Mouse (Mus musculus) stomach, embryonic 14.5 days (tissue): Measurements from ENCODE around the gene Pkib. TPM values are rescaled to one million over a fixed set of nuclear protein-coding genes. Genes with fewer than 3 reads are reported as not detected.

ENCODE experiments used
- ATAC-seq: fragments of 200-750 bp; cut with Nextera tagmentation; 2 replicates; pipeline ENCODE4 v1.8.0; 2017; ENCODE audit warnings: low read depth, moderate TSS enrichment; ENCODE audit not compliant: insufficient number of reproducible peaks, insufficient read depth, low FRiP score
- H3K27ac ChIP-seq: fragments of 300-500 bp; sonication (generic); 2 replicates; pipeline ENCODE4 v1.5.1; 2014; ENCODE audit warnings: mild to moderate bottlenecking, low read length, moderate library complexity, mixed read lengths
- H3K27me3 ChIP-seq: fragments of 300-500 bp; sonication (generic); 2 replicates; pipeline ENCODE4 v1.6.1; 2014; ENCODE audit warnings: low read length, control low read depth, mixed read lengths; ENCODE audit not compliant: control insufficient read depth, insufficient read depth
- H3K36me3 ChIP-seq: fragments of 300-500 bp; sonication (generic); 2 replicates; pipeline ENCODE4 v1.6.1; 2014; ENCODE audit warnings: mild to moderate bottlenecking, control low read depth, low read length, moderate library complexity, mixed read lengths; ENCODE audit not compliant: control insufficient read depth, insufficient read depth
- H3K4me1 ChIP-seq: fragments of 300-500 bp; sonication (generic); 2 replicates; pipeline ENCODE4 v1.6.1; 2014; ENCODE audit warnings: low read length, control low read depth, mixed read lengths; ENCODE audit not compliant: control insufficient read depth, insufficient read depth
- H3K4me2 ChIP-seq: fragments of 300-500 bp; sonication (generic); replicated peaks from 2 replicates; pipeline ENCODE4 v1.6.1; 2014; ENCODE audit warnings: low read depth, low read length, control low read depth
- H3K4me3 ChIP-seq: fragments of 300-500 bp; sonication (generic); 2 replicates; pipeline ENCODE4 v1.5.1; 2014; ENCODE audit warnings: low read depth, low read length, control low read depth
- H3K9ac ChIP-seq: fragments of 300-500 bp; sonication (generic); replicated peaks from 2 replicates; pipeline ENCODE4 v1.6.1; 2014; ENCODE audit warnings: low read depth, mild to moderate bottlenecking, control low read depth, low read length, moderate library complexity, mixed read lengths
- H3K9me3 ChIP-seq: fragments of 300-500 bp; sonication (generic); 2 replicates; pipeline ENCODE4 v1.6.1; 2016; ENCODE audit warnings: low read depth, low read length, control low read depth; ENCODE audit not compliant: control insufficient read depth
- WGBS: fragments of 180-500 bp; shearing (Covaris S2); extraction: QIAGEN DNeasy Blood & Tissue Kit; methylation state at CpG from one replicate; pipeline ENCODE4 v1.1.7; 2014; 5-methylcytosine and 5-hydroxymethylcytosine counted together
- polyA plus RNA-seq: library from polyadenylated mRNA; unstranded; fragments of >200 nt; fragmentation: Nextera tagmentation; extraction: Ambion mirVana; gene quantifications from 2 replicates; pipeline ENCODE4 v1.2.1, GENCODE M21; 2014

Pkib gene
- polyA plus RNA-seq, 1 experiment from 2014 or later = 1.7 TPM

- H3K9ac ChIP-seq = no peak overlapping the region
- H3K4me3 ChIP-seq = no peak overlapping the region
- ATAC-seq = no peak
- no peaks in the 10 kb centered on the region for H3K36me3 ChIP-seq
- H3K4me1 ChIP-seq = peaks cover 4% of the 10 kb centered on the region; the same call in 1 of the 2 replicates
- no peaks in the 10 kb centered on the region for H3K9me3 ChIP-seq
- no peak overlapping the region for H3K4me2 ChIP-seq
- H3K27me3 ChIP-seq = peaks cover 5% of the 10 kb centered on the region
- H3K27ac ChIP-seq = no peak overlapping the region
- WGBS = 65% methylated on average over 4 of the region's 4 CpGs
These were observed 1.1 kb downstream of the Pkib start for GRCm38 (mm10) chr10:57632868-57633240.

GRCm38 (mm10) chr10:57636970-57637369 lies 5.2 kb downstream of the Pkib start:
- Histone ChIP-seq H3K4me3 (no peak overlapping the region), H3K36me3 (no peaks in the 10 kb centered on the region), H3K4me2 (no peak overlapping the region), H3K4me1 (peaks cover 4% of the 10 kb centered on the region; the same call in 1 of the 2 replicates), H3K9ac (no peak overlapping the region), H3K27ac (no peak overlapping the region), H3K9me3 (no peaks in the 10 kb centered on the region), H3K27me3 (peaks cover 5% of the 10 kb centered on the region)
- WGBS = 56% methylated on average over 4 of the region's 4 CpGs
- ATAC-seq = no peak

GRCm38 (mm10) chr10:57638250-57638649 lies 6.5 kb downstream of the Pkib start:
- no peak overlapping the region for H3K9ac ChIP-seq
- ATAC-seq = no peak
- H3K4me1 ChIP-seq = no peaks in the 10 kb centered on the region
- H3K36me3 ChIP-seq = no peaks in the 10 kb centered on the region
- no peaks in the 10 kb centered on the region for H3K27me3 ChIP-seq
- 73% methylated on average over 4 of the region's 4 CpGs for WGBS
- no peaks in the 10 kb centered on the region for H3K9me3 ChIP-seq
- no peak overlapping the region for H3K4me3 ChIP-seq
- H3K27ac ChIP-seq = no peak overlapping the region
- no peak overlapping the region for H3K4me2 ChIP-seq

GRCm38 (mm10) chr10:57639540-57639939 lies 7.8 kb downstream of the Pkib start:
- WGBS = 65% methylated on average over 3 of the region's 3 CpGs
- Histone ChIP-seq H3K27me3 (no peaks in the 10 kb centered on the region), H3K4me1 (no peaks in the 10 kb centered on the region), H3K36me3 (no peaks in the 10 kb centered on the region), H3K27ac (no peak overlapping the region), H3K9me3 (no peaks in the 10 kb centered on the region), H3K4me3 (no peak overlapping the region), H3K9ac (no peak overlapping the region), H3K4me2 (no peak overlapping the region)
- ATAC-seq = no peak

GRCm38 (mm10) chr10:57653297-57653696 lies 21.5 kb downstream of the Pkib start:
- H3K36me3 ChIP-seq = no peaks in the 10 kb centered on the region
- H3K4me3 ChIP-seq = no peak overlapping the region
- no peak for ATAC-seq
- 78% methylated on average over 1 of the region's 1 CpGs for whole genome bisulfite sequencing
- no peak overlapping the region for H3K4me2 ChIP-seq
- no peak overlapping the region for H3K9ac ChIP-seq
- H3K27me3 ChIP-seq = no peaks in the 10 kb centered on the region
- H3K9me3 ChIP-seq = no peaks in the 10 kb centered on the region
- no peak overlapping the region for H3K27ac ChIP-seq
- no peaks in the 10 kb centered on the region for H3K4me1 ChIP-seq

- Histone ChIP-seq H3K4me3 (no peak overlapping the region), H3K27ac (no peak overlapping the region), H3K9ac (no peak overlapping the region), H3K4me2 (no peak overlapping the region), H3K36me3 (no peaks in the 10 kb centered on the region), H3K4me1 (no peaks in the 10 kb centered on the region), H3K27me3 (no peaks in the 10 kb centered on the region), H3K9me3 (no peaks in the 10 kb centered on the region)
- ATAC-seq = no peak
- WGBS = 90% methylated on average over 3 of the region's 3 CpGs
These were observed 28.7 kb downstream of the Pkib start for GRCm38 (mm10) chr10:57660505-57660904.

GRCm38 (mm10) chr10:57663758-57664157 lies 32.0 kb downstream of the Pkib start:
- no peak for ATAC-seq
- H3K36me3 ChIP-seq = no peaks in the 10 kb centered on the region
- H3K4me1 ChIP-seq = no peaks in the 10 kb centered on the region
- H3K4me3 ChIP-seq = no peak overlapping the region
- no peaks in the 10 kb centered on the region for H3K27me3 ChIP-seq
- H3K9me3 ChIP-seq = no peaks in the 10 kb centered on the region
- no peak overlapping the region for H3K9ac ChIP-seq
- H3K27ac ChIP-seq = no peak overlapping the region
- H3K4me2 ChIP-seq = no peak overlapping the region
- WGBS = 84% methylated on average over 1 of the region's 1 CpGs

GRCm38 (mm10) chr10:57664253-57664652 lies 32.5 kb downstream of the Pkib start:
- no peaks in the 10 kb centered on the region for H3K4me1 ChIP-seq
- ATAC-seq = no peak
- no peaks in the 10 kb centered on the region for H3K36me3 ChIP-seq
- H3K9me3 ChIP-seq = no peaks in the 10 kb centered on the region
- no peak overlapping the region for H3K4me2 ChIP-seq
- H3K4me3 ChIP-seq = no peak overlapping the region
- H3K27me3 ChIP-seq = no peaks in the 10 kb centered on the region
- WGBS = 78% methylated on average over 2 of the region's 2 CpGs
- no peak overlapping the region for H3K27ac ChIP-seq
- H3K9ac ChIP-seq = no peak overlapping the region

- Histone ChIP-seq H3K27me3 (no peaks in the 10 kb centered on the region), H3K9me3 (no peaks in the 10 kb centered on the region), H3K4me1 (no peaks in the 10 kb centered on the region), H3K4me2 (no peak overlapping the region), H3K36me3 (no peaks in the 10 kb centered on the region), H3K4me3 (no peak overlapping the region), H3K9ac (no peak overlapping the region), H3K27ac (no peak overlapping the region)
- ATAC-seq = no peak
These were observed 44.0 kb downstream of the Pkib start for GRCm38 (mm10) chr10:57675740-57676139.
